Mouse (Mus musculus): Measurements from ENCODE around the gene Wdr66. TPM values are rescaled to one million over a fixed set of nuclear protein-coding genes. Genes with fewer than 3 reads are reported as not detected.

Gene Wdr66
- polyA plus RNA-seq, 1 experiment: 0.24 TPM

- Histone ChIP-seq H3K4me1 (ENCODE audit: control insufficient read depth, insufficient read depth, insufficient read length, low read length) (peaks cover 8% of the 10 kb centered on the region), H3K27ac (replicated peaks; ENCODE audit: low read depth, low read length) (no peak overlapping the region), H3K4me3 (ENCODE audit: insufficient read depth, low read depth, low read length) (no peak overlapping the region)
Measured at GRCm38 (mm10) chr5:123347985-123348384, 96.1 kb downstream of the Wdr66 start.

GRCm38 (mm10) chr5:123350386-123350785 is 98.5 kb downstream of the Wdr66 start:
- no peak overlapping the region for H3K4me3 ChIP-seq (ENCODE audit: insufficient read depth, low read depth, low read length)
- peaks cover 8% of the 10 kb centered on the region for H3K4me1 ChIP-seq (ENCODE audit: control insufficient read depth, insufficient read depth, insufficient read length, low read length)
- H3K27ac ChIP-seq (replicated peaks; ENCODE audit: low read depth, low read length): no peak overlapping the region

- Histone ChIP-seq H3K4me3 (ENCODE audit: insufficient read depth, low read depth, low read length) (no peak overlapping the region), H3K27ac (replicated peaks; ENCODE audit: low read depth, low read length) (no peak overlapping the region), H3K4me1 (ENCODE audit: control insufficient read depth, insufficient read depth, insufficient read length, low read length) (no peaks in the 10 kb centered on the region; the same call in 1 of the 2 replicates)
Measured at GRCm38 (mm10) chr5:123355918-123356317, 104.0 kb downstream of the Wdr66 start.

- no peaks in the 10 kb centered on the region for H3K4me1 ChIP-seq (ENCODE audit: control insufficient read depth, insufficient read depth, insufficient read length, low read length)
- H3K27ac ChIP-seq (replicated peaks; ENCODE audit: low read depth, low read length): no peak overlapping the region
- no peak overlapping the region for H3K4me3 ChIP-seq (ENCODE audit: insufficient read depth, low read depth, low read length)
Measured at GRCm38 (mm10) chr5:123357253-123357652, 105.4 kb downstream of the Wdr66 start.

- no peak overlapping the region for H3K27ac ChIP-seq (replicated peaks; ENCODE audit: low read depth, low read length)
- no peak overlapping the region for H3K4me3 ChIP-seq (ENCODE audit: insufficient read depth, low read depth, low read length)
- peaks cover 10% of the 10 kb centered on the region for H3K4me1 ChIP-seq (ENCODE audit: control insufficient read depth, insufficient read depth, insufficient read length, low read length)
Measured at GRCm38 (mm10) chr5:123359431-123359830, 107.5 kb downstream of the Wdr66 start.

GRCm38 (mm10) chr5:123362911-123363310 is 111.0 kb downstream of the Wdr66 start:
- H3K27ac ChIP-seq (replicated peaks; ENCODE audit: low read depth, low read length): peak overlapping the region; percentile 99; the same call in 1 of the 2 replicates
- no peak overlapping the region for H3K4me3 ChIP-seq (ENCODE audit: insufficient read depth, low read depth, low read length)
- H3K4me1 ChIP-seq (ENCODE audit: control insufficient read depth, insufficient read depth, insufficient read length, low read length): peaks cover 13% of the 10 kb centered on the region

GRCm38 (mm10) chr5:123364302-123364971 is 112.5 kb downstream of the Wdr66 start:
- Histone ChIP-seq H3K4me3 (ENCODE audit: insufficient read depth, low read depth, low read length) (no peak overlapping the region), H3K4me1 (ENCODE audit: control insufficient read depth, insufficient read depth, insufficient read length, low read length) (peaks cover 13% of the 10 kb centered on the region), H3K27ac (replicated peaks; ENCODE audit: low read depth, low read length) (peak overlapping the region; percentile 99)

GRCm38 (mm10) chr5:123368869-123369488 is 117.1 kb downstream of the Wdr66 start:
- Histone ChIP-seq H3K4me3 (ENCODE audit: insufficient read depth, low read depth, low read length) (no peak overlapping the region), H3K27ac (replicated peaks; ENCODE audit: low read depth, low read length) (no peak overlapping the region), H3K4me1 (ENCODE audit: control insufficient read depth, insufficient read depth, insufficient read length, low read length) (peaks cover 6% of the 10 kb centered on the region)

GRCm38 (mm10) chr5:123370049-123370448 is 118.1 kb downstream of the Wdr66 start:
- H3K27ac ChIP-seq (replicated peaks; ENCODE audit: low read depth, low read length): no peak overlapping the region
- H3K4me1 ChIP-seq (ENCODE audit: control insufficient read depth, insufficient read depth, insufficient read length, low read length): no peaks in the 10 kb centered on the region
- no peak overlapping the region for H3K4me3 ChIP-seq (ENCODE audit: insufficient read depth, low read depth, low read length)

GRCm38 (mm10) chr5:123375262-123375661 is 123.4 kb downstream of the Wdr66 start:
- Histone ChIP-seq H3K4me3 (ENCODE audit: insufficient read depth, low read depth, low read length) (no peak overlapping the region), H3K4me1 (ENCODE audit: control insufficient read depth, insufficient read depth, insufficient read length, low read length) (0 out of 2 replicates have a peak, but pooled peaks cover 3% of the 10 kb centered on the region), H3K27ac (replicated peaks; ENCODE audit: low read depth, low read length) (no peak overlapping the region)

- H3K4me1 ChIP-seq (ENCODE audit: control insufficient read depth, insufficient read depth, insufficient read length, low read length): 0 out of 2 replicates have a peak, but pooled peaks cover 3% of the 10 kb centered on the region
- H3K27ac ChIP-seq (replicated peaks; ENCODE audit: low read depth, low read length): 0 out of 2 replicates have a peak overlapping the region, but pooled peaks have one; percentile 11
- no peak overlapping the region for H3K4me3 ChIP-seq (ENCODE audit: insufficient read depth, low read depth, low read length)
Measured at GRCm38 (mm10) chr5:123375793-123376452, 124.0 kb downstream of the Wdr66 start.

- no peak overlapping the region for H3K27ac ChIP-seq (replicated peaks; ENCODE audit: low read depth, low read length)
- 0 out of 2 replicates have a peak, but pooled peaks cover 3% of the 10 kb centered on the region for H3K4me1 ChIP-seq (ENCODE audit: control insufficient read depth, insufficient read depth, insufficient read length, low read length)
- H3K4me3 ChIP-seq (ENCODE audit: insufficient read depth, low read depth, low read length): no peak overlapping the region
Measured at GRCm38 (mm10) chr5:123376569-123376968, 124.7 kb downstream of the Wdr66 start.

Other genes with a start within 250 kb of the Wdr66 start
- gene Orai1, start 237.0 kb upstream of the Wdr66 start, polyA plus RNA-seq (2012; ENCODE audit: insufficient read depth, insufficient read length, missing spikeins): 6.9 and 7.6 TPM in 2 replicates
- not detected in 2 replicates for gene Morn3, start 205.1 kb upstream of the Wdr66 start, polyA plus RNA-seq (2012; ENCODE audit: insufficient read depth, insufficient read length, missing spikeins)
- 91.8 and 116 TPM in 2 replicates for gene Tmem120b, start 183.7 kb upstream of the Wdr66 start, polyA plus RNA-seq (2012; ENCODE audit: insufficient read depth, insufficient read length, missing spikeins)
- 0.48 and 0.67 TPM in 2 replicates for gene Rhof, start 119.4 kb upstream of the Wdr66 start, polyA plus RNA-seq (2012; ENCODE audit: insufficient read depth, insufficient read length, missing spikeins)
- 5.4 and 8.3 TPM in 2 replicates for gene Setd1b, start 109.9 kb upstream of the Wdr66 start, polyA plus RNA-seq (2012; ENCODE audit: insufficient read depth, insufficient read length, missing spikeins)
- gene Psmd9, start 82.7 kb upstream of the Wdr66 start, polyA plus RNA-seq (2012; ENCODE audit: insufficient read depth, insufficient read length, missing spikeins): 18.4 and 19.5 TPM in 2 replicates
- gene Hpd, start 69.4 kb upstream of the Wdr66 start, polyA plus RNA-seq (2012; ENCODE audit: insufficient read depth, insufficient read length, missing spikeins): 1.7 TPM in 2 replicates
- gene Bcl7a, start 91.7 kb downstream of the Wdr66 start, polyA plus RNA-seq (2012; ENCODE audit: insufficient read depth, insufficient read length, missing spikeins): 9.7 and 9.8 TPM in 2 replicates
- gene Mlxip, start 142.7 kb downstream of the Wdr66 start, polyA plus RNA-seq (2012; ENCODE audit: insufficient read depth, insufficient read length, missing spikeins): 7.8 and 8.2 TPM in 2 replicates
- not detected in 2 replicates for gene Lrrc43, start 237.2 kb downstream of the Wdr66 start, polyA plus RNA-seq (2012; ENCODE audit: insufficient read depth, insufficient read length, missing spikeins)
- gene Il31, start 237.4 kb downstream of the Wdr66 start, polyA plus RNA-seq (2012; ENCODE audit: insufficient read depth, insufficient read length, missing spikeins): not detected in 2 replicates